Mouse (Mus musculus): ENCODE measurements at regions not wholly inside any gene's neighbourhood (a gene's known extent, or its start where the extent isn't known, plus 50 kb on each side); places are given as distances from the start of the nearest gene placed in this dataset.

DNA sequence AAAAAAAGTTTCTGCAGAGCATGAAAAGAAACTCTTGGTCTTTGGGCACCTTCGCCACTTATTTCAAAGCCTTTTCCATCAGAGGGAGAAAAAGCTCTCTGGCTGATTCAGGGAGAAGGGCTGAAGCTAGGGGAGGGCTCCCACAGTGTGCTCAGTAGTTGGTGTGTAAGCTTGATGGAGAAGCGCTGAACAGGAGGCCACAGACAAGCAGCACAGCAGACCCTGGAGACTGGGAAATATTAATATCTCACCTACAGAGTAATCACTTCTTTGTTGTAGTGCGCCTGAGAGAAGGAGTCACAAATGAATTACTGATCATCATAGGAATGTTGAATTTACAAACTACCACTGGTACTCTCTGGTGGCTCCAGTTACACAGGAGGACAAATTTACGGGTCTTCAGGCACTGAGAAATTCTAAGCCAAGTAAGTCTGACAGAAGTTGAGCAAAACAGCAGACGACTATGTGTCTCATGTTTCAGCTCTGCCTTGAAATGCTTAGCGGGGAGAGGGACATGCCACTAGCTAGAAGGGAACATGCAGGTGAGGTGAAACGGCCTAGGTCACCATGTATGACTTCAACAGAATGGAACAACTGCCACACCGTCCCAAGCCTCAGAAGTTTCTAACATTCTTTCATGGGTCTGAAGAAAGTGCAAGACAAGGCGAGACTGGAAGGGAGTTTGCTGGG is 350.9 kb upstream of the Map3k7 start:
- no peak for DNase-seq (ENCODE audit: low read depth, low spot score)

DNA sequence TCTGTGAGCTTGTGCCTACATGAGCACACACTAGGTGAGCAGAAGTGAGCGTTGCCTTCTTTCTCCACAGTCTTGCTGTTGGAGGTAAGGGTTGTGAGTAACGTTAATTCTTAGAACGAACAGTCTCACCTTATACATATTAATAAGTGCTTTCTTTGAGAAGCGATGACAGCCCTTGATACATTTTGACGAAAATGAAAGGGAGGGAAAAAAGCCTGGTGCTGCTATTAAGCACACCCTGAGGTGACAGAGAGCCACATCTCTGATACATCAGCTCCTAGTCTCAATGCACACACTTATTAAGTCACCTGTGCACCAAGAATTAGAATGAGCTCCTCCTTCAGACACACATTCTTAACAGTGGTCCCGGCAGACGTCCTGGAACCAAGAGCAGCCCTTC is 346.3 kb upstream of the Map3k7 start:
- DNase-seq (ENCODE audit: low read depth, low spot score): no peak

DNA sequence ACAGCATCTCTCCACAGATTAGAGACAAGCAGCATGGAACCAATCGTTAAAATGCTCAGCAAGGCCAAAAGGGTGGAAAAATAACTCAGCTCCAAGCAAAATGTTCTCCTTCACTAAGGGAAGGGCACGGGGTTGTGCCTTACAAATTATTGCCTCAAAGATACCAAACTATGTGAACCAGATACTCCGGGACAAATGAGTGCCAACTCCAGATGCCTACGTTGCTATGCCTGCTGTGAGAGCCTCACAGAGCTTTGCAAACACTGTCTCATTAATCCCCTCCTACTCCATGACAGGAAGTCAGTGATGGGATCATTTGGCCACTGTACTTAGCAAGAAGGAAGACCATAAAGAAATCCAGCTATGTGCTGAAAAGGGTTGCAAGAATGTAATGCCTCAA is 345.9 kb upstream of the Map3k7 start:
- DNase-seq (ENCODE audit: low read depth, low spot score): no peak

- DNase-seq (ENCODE audit: low read depth, low spot score): no peak
Measured at GRCm38 (mm10) chr4:31621205-31621604, 342.7 kb upstream of the Map3k7 start.

DNA sequence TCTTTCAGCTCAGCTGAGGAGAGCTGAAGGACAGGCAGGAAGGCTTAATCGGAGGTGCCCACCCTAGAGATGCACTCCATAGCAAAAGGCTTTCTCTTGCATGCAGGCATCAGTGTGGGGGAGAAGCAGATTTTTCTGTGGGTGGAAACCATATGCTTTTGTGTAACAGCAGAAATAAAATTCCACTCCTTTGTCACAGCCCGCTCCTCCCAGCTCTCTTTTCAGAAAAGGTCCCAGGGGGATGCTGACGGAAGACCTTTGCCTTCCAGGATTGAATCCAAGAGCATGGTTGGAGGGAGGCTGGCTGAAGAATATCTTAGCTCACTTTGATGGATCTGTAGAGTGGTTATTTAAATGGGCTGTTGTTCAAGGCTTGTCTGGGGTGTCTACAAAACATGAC is 336.8 kb upstream of the Map3k7 start:
- DNase-seq (ENCODE audit: low read depth, low spot score): no peak

DNA sequence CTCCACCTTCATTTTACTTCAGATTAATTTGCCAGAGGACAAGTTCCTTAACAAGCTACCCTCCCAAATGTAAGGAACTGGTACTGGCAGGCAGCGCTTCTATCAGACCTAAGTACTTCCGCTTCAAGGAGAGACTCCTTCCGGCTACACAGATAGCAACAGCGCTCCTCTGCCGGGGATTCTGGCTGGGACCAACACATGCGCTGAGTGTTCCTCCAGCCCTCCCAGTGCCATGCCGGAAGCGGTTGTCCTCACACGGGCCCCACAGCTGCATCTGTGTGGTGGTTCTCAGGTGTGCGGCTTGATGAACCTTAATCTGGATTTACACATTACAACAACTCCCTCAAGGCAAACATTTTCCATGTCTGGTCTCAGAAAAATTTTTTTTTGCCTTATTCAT is 336.1 kb upstream of the Map3k7 start:
- DNase-seq (ENCODE audit: low read depth, low spot score): no peak

GRCm38 (mm10) chr4:31638564-31638963 is 325.3 kb upstream of the Map3k7 start:
- no peak for DNase-seq (ENCODE audit: low read depth, low spot score)

DNA sequence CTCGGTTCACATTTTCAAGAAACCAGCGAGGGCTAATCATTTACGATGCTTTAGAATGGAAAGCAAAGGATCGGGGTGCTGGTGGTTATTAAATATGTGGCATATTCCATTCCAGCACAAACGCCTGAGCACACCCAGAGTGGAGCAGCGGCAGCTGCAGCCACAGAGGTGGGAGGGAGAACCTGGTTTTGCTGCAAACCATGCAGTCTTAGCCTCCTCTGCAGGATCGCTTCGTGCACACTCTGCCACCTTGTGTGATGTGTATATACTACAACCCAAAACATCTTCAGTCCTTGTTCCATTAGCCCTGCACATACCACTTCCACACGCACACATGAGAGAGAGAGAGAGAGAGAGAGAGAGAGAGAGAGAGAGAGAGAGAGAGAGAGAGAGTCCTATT is 321.7 kb upstream of the Map3k7 start:
- no peak for DNase-seq (ENCODE audit: low read depth, low spot score)

DNA sequence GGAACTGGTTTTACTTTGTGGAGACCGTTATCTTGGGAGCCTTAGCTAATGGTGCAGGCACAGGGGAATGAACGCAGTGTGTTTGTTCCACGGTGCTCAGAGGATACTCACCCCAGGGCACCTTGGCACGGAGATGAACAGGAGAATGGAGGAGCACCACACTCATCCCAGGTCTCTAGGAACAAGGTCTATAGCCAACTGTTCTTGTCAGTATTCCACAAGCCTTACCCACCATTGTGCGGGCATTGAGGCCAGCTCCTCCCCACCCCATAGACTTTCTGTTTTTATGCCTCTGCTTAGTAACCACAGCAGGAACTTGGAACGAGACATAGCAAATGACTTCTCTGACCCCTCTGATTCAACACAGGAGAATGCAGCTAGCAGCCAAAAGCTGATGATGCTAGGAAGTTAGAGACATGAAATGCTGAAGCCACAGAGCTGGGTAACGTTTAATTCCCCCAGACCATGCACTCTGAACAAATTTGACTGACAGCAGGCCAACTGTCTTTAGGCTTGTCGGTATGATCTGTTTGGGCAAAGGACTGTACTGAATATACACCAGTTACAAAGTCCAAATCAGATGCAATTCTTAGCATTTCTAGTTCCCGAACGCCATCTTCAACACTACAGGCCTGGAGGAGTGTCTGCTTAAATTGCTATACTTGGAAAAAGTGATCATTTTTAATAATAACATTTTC is 321.2 kb upstream of the Map3k7 start:
- DNase-seq (ENCODE audit: low read depth, low spot score): no peak

GRCm38 (mm10) chr4:31648631-31649368 is 315.1 kb upstream of the Map3k7 start:
- no peak for DNase-seq (ENCODE audit: low read depth, low spot score)

DNA sequence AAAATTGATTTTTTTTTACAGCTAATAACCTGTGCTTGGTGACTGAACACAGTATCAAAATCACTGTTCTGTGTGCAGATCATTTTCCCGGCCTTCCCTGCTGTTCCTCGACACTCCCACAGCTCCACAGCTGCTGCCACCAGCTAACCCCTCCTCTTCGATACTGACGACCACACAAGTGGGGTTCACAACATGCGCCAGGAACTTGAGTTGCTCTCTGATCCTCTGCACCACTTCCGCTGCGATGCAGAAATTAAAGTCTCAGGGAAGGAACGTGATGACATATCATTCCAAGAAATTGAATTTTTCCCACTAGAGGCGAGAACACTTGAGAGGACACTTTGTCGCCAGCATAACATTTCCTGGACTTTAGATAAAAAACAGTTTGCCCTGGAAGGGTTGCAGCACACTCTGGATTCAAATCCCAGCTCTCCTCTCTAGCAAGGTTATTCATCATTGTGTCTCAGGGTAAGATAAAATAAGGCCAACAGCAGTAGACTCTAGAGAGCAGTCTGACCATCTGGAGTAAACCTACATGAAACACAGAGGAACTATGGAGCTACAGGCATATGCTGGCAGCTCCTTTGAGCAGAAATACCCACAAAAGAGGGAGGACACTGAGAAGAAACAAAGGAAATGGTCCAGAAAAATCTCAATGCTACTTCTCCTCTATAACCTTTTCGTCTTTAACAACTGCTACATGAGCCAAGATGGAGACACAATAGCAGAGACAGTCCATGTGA is 308.4 kb upstream of the Map3k7 start:
- DNase-seq (ENCODE audit: low read depth, low spot score): no peak

GRCm38 (mm10) chr4:31656111-31656510 is 307.8 kb upstream of the Map3k7 start:
- DNase-seq (ENCODE audit: low read depth, low spot score): no peak

- DNase-seq (ENCODE audit: low read depth, low spot score): no peak
Measured at GRCm38 (mm10) chr4:31658820-31659219, 305.1 kb upstream of the Map3k7 start.

- no peak for DNase-seq (ENCODE audit: low read depth, low spot score)
Measured at GRCm38 (mm10) chr4:31660896-31661295, 303.0 kb upstream of the Map3k7 start.

- no peak for DNase-seq (ENCODE audit: low read depth, low spot score)
Measured at GRCm38 (mm10) chr4:31671530-31672170, 292.2 kb upstream of the Map3k7 start.

- no peak for DNase-seq (ENCODE audit: low read depth, low spot score)
Measured at GRCm38 (mm10) chr4:31672171-31672841, 291.6 kb upstream of the Map3k7 start.

DNA sequence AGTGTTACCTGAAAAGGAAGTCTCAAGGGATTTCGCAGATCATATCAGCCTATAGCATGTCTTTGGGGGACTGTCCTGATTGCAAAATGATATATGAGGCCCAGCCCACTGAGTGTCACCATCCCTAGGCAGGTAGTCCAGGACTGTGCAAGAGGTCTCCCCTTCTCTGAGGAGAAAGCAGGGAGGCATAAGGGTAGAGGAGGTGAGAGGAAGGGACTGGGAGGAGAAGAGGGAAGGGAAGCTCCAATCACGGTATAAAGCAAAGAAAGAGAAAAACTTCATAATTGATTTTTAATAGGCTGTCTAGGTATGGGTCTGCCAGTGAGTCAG is 291.1 kb upstream of the Map3k7 start:
- no peak for DNase-seq (ENCODE audit: low read depth, low spot score)

- no peak for DNase-seq (ENCODE audit: low read depth, low spot score)
Measured at GRCm38 (mm10) chr4:31679007-31679590, 284.8 kb upstream of the Map3k7 start.

GRCm38 (mm10) chr4:31680958-31681357 is 282.9 kb upstream of the Map3k7 start:
- no peak for DNase-seq (ENCODE audit: low read depth, low spot score)

DNA sequence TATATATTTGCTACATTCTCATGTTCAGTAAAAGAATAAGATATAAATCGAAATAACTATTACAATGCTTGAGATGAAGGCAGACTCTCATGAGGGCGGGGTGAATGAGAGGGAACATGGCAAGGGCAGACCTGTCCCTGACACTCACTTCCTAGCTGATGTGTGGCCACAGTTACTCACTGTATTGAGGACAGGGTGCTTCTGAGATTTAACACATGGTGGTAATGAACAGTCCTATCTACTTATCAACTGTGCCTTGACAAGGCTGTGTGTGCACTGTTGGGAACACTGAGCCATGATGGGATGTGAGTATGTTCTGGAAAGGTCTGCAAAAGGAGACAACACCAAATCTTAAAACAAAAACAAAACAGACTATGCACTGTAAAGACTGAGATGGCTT is 274.8 kb upstream of the Map3k7 start:
- no peak for DNase-seq (ENCODE audit: low read depth, low spot score)
